Mouse (Mus musculus): ENCODE results near the gene Gm10053.

Gm10053 gene

GRCm38 (mm10) chr19:24899578-24900544, 24.4 kb downstream of the Gm10053 start:
- DNase-seq (ENCODE audit: low spot score) = no peak

GRCm38 (mm10) chr19:24900581-24901220, 25.2 kb downstream of the Gm10053 start, which contains the start of gene Foxd4:
TSS of gene Foxd4 (minus strand) at chr19:24901197.
- no peak for DNase-seq (ENCODE audit: low spot score)

GRCm38 (mm10) chr19:24901666-24902065, 26.2 kb downstream of the Gm10053 start:
- no peak for DNase-seq (ENCODE audit: low spot score)

GRCm38 (mm10) chr19:24902256-24902655, 26.8 kb downstream of the Gm10053 start:
- no peak for DNase-seq (ENCODE audit: low spot score)

GRCm38 (mm10) chr19:24902821-24903220, 27.3 kb downstream of the Gm10053 start:
- no peak for DNase-seq (ENCODE audit: low spot score)

- DNase-seq (ENCODE audit: low spot score) = no peak
Observed at GRCm38 (mm10) chr19:24907655-24908054, 32.2 kb downstream of the Gm10053 start.

GRCm38 (mm10) chr19:24908385-24909155, 33.1 kb downstream of the Gm10053 start:
- no peak for DNase-seq (ENCODE audit: low spot score)

GRCm38 (mm10) chr19:24920866-24921265, 45.4 kb downstream of the Gm10053 start:
- DNase-seq (ENCODE audit: low spot score) = no peak

Data from urinary bladder, postnatal 14 days (tissue).